Mouse (Mus musculus): ENCODE data around the gene Nid2. TPM values are rescaled to one million over a fixed set of nuclear protein-coding genes. Genes with fewer than 3 reads are reported as not detected.

Gene Nid2
- polyA plus RNA-seq, 1 experiment from 2014 or later, result 32.9 TPM

- DNase-seq (ENCODE audit: low spot score) (peak; percentile 85), ATAC-seq (ENCODE audit: low FRiP score) (peak; percentile 61)
- H3K27ac ChIP-seq (ENCODE audit: low read depth, low read length), result no peak overlapping the region
- H3K4me3 ChIP-seq (ENCODE audit: low read depth, low read length), result no peak overlapping the region
- H3K4me1 ChIP-seq (replicated peaks; ENCODE audit: control insufficient read depth, insufficient read depth, low read length), result no peaks in the 10 kb centered on the region
- 26% methylated on average over 15 of the region's 15 CpGs for WGBS
- H3K9me3 ChIP-seq (ENCODE audit: control insufficient read depth, low read length), result no peaks in the 10 kb centered on the region
- 0 out of 2 replicates have a peak overlapping the region, but pooled peaks have one; percentile 23 for H3K4me2 ChIP-seq (replicated peaks; ENCODE audit: low read depth, low read length)
- 0 out of 2 replicates have a peak overlapping the region, but pooled peaks have one; percentile 15 for H3K9ac ChIP-seq (ENCODE audit: low read depth, low read length)
- H3K36me3 ChIP-seq (ENCODE audit: control insufficient read depth, insufficient read depth, low read length), result no peaks in the 10 kb centered on the region
- no peaks in the 10 kb centered on the region for H3K27me3 ChIP-seq (ENCODE audit: control insufficient read depth, insufficient read depth, low read length)
These were observed 88.7 kb downstream of the Nid2 start for GRCm38 (mm10) chr14:19839600-19840332.

DNA sequence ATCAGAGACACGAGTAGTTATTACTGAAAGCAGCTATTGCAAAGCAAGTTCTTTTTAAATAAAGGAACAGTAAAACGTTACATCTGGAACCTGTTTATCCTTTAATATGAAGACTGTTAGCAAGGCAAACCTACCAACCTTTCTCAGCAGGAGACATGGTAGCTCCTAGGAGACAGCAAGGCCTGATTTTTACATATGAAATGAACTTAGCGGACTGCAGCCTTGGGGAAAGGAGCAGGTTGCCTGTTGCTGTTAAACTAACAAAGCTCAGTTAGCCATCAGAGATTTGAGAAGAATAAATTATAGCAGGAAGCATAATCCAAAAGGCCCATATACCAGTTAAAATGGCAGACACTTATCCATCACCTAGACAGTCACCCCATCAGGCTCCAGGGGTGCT lies 102.4 kb downstream of the Nid2 start:
- no peak overlapping the region for H3K9ac ChIP-seq (ENCODE audit: low read depth, low read length)
- WGBS, result 35% methylated on average over 3 of the region's 3 CpGs
- H3K9me3 ChIP-seq (ENCODE audit: control insufficient read depth, low read length), result no peaks in the 10 kb centered on the region
- no peak overlapping the region for H3K27ac ChIP-seq (ENCODE audit: low read depth, low read length)
- DNase-seq (ENCODE audit: low spot score) (no peak), ATAC-seq (ENCODE audit: low FRiP score) (no peak)
- no peaks in the 10 kb centered on the region for H3K27me3 ChIP-seq (ENCODE audit: control insufficient read depth, insufficient read depth, low read length)
- no peak overlapping the region for H3K4me3 ChIP-seq (ENCODE audit: low read depth, low read length)
- H3K4me1 ChIP-seq (replicated peaks; ENCODE audit: control insufficient read depth, insufficient read depth, low read length), result no peaks in the 10 kb centered on the region
- H3K4me2 ChIP-seq (replicated peaks; ENCODE audit: low read depth, low read length), result no peak overlapping the region
- no peaks in the 10 kb centered on the region for H3K36me3 ChIP-seq (ENCODE audit: control insufficient read depth, insufficient read depth, low read length)

GRCm38 (mm10) chr14:19858279-19858678 lies 107.2 kb downstream of the Nid2 start:
- no peak overlapping the region for H3K27ac ChIP-seq (ENCODE audit: low read depth, low read length)
- no peak overlapping the region for H3K4me2 ChIP-seq (replicated peaks; ENCODE audit: low read depth, low read length)
- no peaks in the 10 kb centered on the region for H3K9me3 ChIP-seq (ENCODE audit: control insufficient read depth, low read length)
- WGBS, result 86% methylated on average over 2 of the region's 2 CpGs
- no peak overlapping the region for H3K9ac ChIP-seq (ENCODE audit: low read depth, low read length)
- H3K36me3 ChIP-seq (ENCODE audit: control insufficient read depth, insufficient read depth, low read length), result no peaks in the 10 kb centered on the region
- ATAC-seq (ENCODE audit: low FRiP score) (no peak), DNase-seq (ENCODE audit: low spot score) (no peak)
- no peak overlapping the region for H3K4me3 ChIP-seq (ENCODE audit: low read depth, low read length)
- H3K27me3 ChIP-seq (ENCODE audit: control insufficient read depth, insufficient read depth, low read length), result no peaks in the 10 kb centered on the region
- H3K4me1 ChIP-seq (replicated peaks; ENCODE audit: control insufficient read depth, insufficient read depth, low read length), result no peaks in the 10 kb centered on the region

- H3K4me1 ChIP-seq (replicated peaks; ENCODE audit: control insufficient read depth, insufficient read depth, low read length), result no peaks in the 10 kb centered on the region
- 59% methylated on average over 8 of the region's 8 CpGs for WGBS
- no peaks in the 10 kb centered on the region for H3K9me3 ChIP-seq (ENCODE audit: control insufficient read depth, low read length)
- DNase-seq (ENCODE audit: low spot score), result peak; percentile 31
- H3K4me2 ChIP-seq (replicated peaks; ENCODE audit: low read depth, low read length), result no peak overlapping the region
- no peaks in the 10 kb centered on the region for H3K27me3 ChIP-seq (ENCODE audit: control insufficient read depth, insufficient read depth, low read length)
- no peak overlapping the region for H3K9ac ChIP-seq (ENCODE audit: low read depth, low read length)
- no peak overlapping the region for H3K27ac ChIP-seq (ENCODE audit: low read depth, low read length)
- H3K4me3 ChIP-seq (ENCODE audit: low read depth, low read length), result no peak overlapping the region
- H3K36me3 ChIP-seq (ENCODE audit: control insufficient read depth, insufficient read depth, low read length), result no peaks in the 10 kb centered on the region
- no peak for ATAC-seq (ENCODE audit: low FRiP score)
These were observed 108.0 kb downstream of the Nid2 start for GRCm38 (mm10) chr14:19858808-19859776.

DNA sequence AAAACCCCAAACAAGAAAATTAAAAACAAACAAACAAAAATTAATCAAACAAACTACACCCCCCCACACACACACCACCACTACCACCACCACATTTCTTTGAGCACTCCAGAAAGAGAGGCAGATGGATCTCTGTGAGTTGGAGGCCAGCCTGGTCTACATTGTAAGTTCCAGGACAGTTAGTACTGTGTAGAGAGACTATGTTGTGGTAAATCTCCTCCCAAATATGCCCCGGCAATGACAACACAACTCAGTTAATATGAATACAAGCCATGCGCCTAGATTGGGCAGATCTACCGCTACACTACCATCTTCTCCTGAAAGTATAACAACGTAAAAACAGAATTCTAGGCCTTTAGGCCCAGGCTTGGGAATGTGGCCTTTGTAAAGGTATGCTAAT lies 109.2 kb downstream of the Nid2 start:
- no peak overlapping the region for H3K9ac ChIP-seq (ENCODE audit: low read depth, low read length)
- WGBS, result 93% methylated on average over 4 of the region's 4 CpGs
- no peak overlapping the region for H3K27ac ChIP-seq (ENCODE audit: low read depth, low read length)
- H3K4me3 ChIP-seq (ENCODE audit: low read depth, low read length), result no peak overlapping the region
- H3K4me1 ChIP-seq (replicated peaks; ENCODE audit: control insufficient read depth, insufficient read depth, low read length), result no peaks in the 10 kb centered on the region
- H3K27me3 ChIP-seq (ENCODE audit: control insufficient read depth, insufficient read depth, low read length), result no peaks in the 10 kb centered on the region
- no peaks in the 10 kb centered on the region for H3K9me3 ChIP-seq (ENCODE audit: control insufficient read depth, low read length)
- ATAC-seq (ENCODE audit: low FRiP score) (no peak), DNase-seq (ENCODE audit: low spot score) (no peak)
- no peak overlapping the region for H3K4me2 ChIP-seq (replicated peaks; ENCODE audit: low read depth, low read length)
- H3K36me3 ChIP-seq (ENCODE audit: control insufficient read depth, insufficient read depth, low read length), result no peaks in the 10 kb centered on the region

Other genes starting within 250 kb of the Nid2 start
- gene Gm2244, start 201.3 kb upstream of the Nid2 start, polyA plus RNA-seq (2014; fragmentation: Nextera tagmentation; extraction: Ambion mirVana), result 0.21 TPM in 1 of 2 replicates, not detected in the other
- 3.9 and 4.4 TPM in 2 replicates for gene Gm2237, start 166.1 kb upstream of the Nid2 start, polyA plus RNA-seq (2014; fragmentation: Nextera tagmentation; extraction: Ambion mirVana)
- gene Gm5458, start 148.7 kb upstream of the Nid2 start, polyA plus RNA-seq (2014; fragmentation: Nextera tagmentation; extraction: Ambion mirVana), result 0.15 TPM in 1 of 2 replicates, not detected in the other
- 268 and 277 TPM in 2 replicates for gene Rtraf, start 72.6 kb downstream of the Nid2 start, polyA plus RNA-seq (2014; fragmentation: Nextera tagmentation; extraction: Ambion mirVana)
- 164 and 201 TPM in 2 replicates for gene Gng2, start 226.4 kb downstream of the Nid2 start, polyA plus RNA-seq (2014; fragmentation: Nextera tagmentation; extraction: Ambion mirVana)